Mouse (Mus musculus): ENCODE measurements at regions not wholly inside any gene's neighbourhood (a gene's known extent, or its start where the extent isn't known, plus 50 kb on each side); places are given as distances from the start of the nearest gene placed in this dataset.

DNA sequence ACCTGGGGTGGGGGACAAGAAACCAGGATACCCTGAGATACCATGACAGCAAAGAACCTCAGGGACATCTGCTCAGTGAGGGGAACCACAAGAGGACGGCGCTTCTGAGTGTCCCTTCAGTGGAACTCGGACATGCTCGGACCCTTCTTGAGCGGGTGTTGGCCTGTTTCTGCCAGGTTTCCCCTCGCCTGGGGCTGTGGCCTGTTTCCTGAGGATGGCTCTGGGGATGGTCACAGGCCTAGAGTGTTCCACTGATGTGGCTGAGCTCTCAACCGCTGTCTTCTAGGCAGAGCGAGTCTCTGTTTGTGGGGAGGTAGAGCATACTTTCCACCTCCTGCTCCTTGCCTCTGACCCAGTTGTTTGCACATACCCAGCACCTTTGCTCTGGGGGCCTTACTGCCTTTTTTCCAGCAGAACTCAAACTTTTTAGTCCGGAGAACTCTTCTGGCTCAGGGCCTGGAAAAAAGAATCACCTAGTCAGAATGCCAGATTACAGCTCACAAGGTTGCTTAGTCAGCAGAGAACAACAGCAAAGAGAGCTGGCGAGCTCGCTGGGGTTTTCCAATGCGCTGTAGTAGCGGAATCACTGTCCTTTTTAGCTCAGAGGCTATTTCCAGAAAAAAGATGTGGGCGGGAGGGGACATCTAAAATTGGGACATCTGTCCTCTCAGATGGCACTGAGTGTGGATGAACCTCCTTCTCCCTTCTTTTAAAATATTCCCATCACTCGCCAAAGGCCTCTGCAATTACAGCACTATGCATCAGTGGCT lies 65.3 kb downstream of the Med10 start:
- no peak for ATAC-seq (ENCODE audit: poor library complexity, severe bottlenecking)

DNA sequence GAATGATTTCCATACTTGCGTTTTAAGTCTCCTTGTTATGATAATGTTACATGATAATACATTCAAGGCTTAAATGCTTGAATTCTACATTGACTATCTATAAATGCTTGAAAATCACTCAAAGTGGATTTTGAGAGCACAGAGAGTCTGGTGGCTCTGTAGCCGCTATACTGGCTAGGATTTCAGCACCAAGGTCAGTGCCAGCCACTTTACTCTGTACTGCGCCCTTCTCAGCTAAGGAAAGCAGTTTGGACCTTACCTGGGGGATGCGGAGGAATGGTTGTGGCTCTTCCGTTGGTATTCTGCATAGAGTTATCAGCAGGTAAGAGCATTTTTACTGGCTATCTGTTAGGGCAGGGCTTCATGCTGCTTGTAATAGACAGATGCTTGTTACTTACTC lies 94.3 kb downstream of the Med10 start:
- no peak for ATAC-seq (ENCODE audit: poor library complexity, severe bottlenecking)

DNA sequence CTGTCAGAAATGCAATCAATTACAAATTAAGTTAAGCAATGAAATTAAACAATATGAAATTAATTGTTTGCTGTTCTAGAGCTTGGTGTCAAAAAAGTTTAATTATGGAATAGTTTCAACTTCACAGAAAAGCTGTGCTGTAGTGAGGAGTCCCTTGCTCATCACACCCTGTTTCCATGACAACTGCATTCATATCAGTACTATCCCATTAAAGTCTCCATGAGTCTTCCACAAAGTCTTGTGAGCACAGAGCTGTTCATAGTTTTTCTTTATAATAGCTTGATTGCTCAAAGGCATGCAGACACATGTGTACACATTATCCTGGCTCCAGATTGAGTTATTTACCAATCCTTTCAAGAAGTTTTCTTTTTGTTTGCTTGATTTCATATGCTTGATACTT lies 98.9 kb downstream of the Med10 start:
- ATAC-seq (ENCODE audit: poor library complexity, severe bottlenecking), result no peak

DNA sequence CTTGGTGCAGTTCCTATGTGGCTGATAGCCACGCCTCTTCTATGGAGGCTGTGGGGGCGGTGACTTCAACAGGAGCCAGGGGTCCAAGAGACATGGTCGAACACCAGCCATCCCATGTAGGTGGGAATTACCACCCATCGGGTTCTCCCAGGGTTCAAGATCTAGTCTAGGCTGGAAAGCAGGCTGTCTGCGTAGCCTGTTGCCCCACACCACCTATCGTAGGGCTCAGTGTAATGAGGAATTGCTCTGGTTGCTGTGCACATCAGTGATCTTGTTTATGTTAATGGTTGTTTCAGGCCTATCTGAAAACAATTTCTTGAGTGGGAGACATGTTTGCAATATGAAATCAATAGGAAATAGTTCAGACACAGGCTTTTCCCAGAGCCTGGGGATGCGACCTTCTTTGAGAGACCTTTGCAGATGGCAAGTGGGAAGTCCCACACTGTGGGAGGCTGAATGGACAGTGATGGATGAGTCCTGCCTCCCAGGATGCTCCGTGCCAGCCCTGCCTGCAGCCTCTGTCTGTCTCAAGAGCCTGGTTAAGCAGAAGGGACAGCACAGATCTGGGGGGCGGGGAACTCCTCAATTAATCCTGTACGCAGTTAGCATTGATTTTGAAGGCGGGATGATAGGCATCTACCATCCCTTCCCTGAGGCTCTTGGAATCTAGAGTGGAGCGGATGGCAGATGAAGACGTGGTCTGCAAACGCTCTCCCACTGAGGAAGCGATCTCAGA lies 104.8 kb downstream of the Med10 start:
- no peak for ATAC-seq (ENCODE audit: poor library complexity, severe bottlenecking)

DNA sequence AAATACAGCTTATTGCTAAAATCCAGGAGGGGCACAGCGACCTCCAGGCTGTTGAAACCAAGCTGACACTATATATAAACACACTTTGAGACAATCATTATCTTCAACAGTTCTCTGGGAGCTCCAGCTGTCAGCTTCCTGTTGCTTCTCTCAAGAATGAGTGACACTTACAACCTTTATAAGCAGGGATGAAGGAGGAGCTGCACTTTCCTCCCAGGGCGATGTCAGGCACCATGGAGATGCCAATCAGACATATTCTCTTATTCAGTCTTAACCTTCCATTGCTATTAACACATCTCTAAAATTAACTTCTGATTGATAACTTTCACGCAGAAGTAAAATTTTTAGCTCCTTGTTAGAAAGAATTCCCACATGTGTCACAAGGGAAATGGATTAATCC lies 113.6 kb downstream of the Med10 start:
- no peak for ATAC-seq (ENCODE audit: poor library complexity, severe bottlenecking)

DNA sequence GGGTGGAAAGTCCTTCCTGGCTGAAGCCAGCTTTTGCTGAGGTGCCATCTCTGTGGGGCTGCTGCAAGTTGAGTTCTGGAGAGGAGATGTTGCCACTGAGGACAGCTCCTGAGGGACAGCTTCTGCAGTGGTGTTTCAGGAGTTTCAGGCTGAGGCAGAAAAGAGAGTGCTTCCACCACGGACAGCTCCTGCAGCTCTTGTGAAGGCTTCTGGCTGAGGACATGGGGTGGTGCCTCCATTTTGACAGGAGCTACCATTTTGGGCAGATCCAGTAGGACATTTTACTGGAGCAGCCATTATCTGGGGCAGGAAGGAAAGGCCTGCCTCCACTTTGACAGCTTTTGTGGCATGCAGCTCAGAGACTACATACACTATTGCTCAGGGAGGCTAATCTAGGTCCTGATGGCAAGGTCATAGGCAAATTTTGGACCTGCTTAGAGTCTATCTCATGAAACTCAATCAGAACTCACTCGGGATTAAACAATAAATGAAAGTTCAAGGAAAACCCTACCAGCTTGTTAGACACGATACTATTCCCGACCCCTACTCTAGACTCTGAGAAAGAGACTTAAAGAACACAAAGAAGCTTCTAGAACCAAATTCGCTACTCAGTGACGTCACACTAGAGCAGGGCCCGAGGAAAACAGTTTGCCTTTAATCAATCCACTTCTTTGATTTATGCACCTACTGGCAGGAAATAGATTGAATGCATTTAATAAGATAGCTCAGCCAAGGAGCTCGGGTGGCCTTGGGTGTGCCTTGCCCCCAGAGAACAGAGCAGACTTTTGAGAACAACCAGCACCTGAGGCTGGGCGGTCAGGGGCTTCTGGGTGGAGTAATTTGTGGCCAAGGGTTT lies 130.7 kb downstream of the Med10 start:
- no peak for ATAC-seq (ENCODE audit: poor library complexity, severe bottlenecking)

DNA sequence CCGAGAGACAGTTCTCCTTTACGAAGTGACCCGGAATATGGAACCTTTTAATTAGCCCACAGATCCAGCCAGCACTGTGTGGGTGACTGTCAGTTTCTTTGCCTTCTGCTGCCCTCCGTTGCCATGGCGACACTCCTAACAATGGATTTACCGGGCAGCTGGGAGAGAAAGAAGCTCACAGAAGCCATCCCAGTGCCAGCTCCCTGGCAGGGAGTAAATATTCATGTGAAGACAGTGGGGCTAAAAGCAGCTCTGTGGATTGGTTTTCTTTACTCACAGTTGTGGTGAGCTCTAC lies 131.3 kb downstream of the Med10 start:
- no peak for ATAC-seq (ENCODE audit: poor library complexity, severe bottlenecking)

DNA sequence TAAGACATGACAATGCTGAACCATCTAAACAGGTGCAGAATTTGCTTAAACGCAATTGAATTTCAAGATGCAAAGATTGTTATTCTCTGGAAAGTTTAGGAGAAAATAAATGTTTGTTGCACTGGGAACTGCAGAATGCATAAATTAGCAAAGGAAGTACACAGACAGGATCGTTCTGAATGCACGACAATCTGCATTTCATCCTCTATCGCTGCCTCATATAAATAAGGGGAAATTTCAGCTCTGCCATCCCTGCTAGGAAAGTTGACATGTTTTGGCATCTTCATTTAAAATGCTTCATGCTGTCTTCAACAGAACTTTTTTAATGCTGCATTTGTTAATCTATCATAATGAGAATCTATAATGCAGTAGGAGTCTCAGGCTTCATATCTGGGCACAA lies 137.6 kb downstream of the Med10 start:
- ATAC-seq (ENCODE audit: poor library complexity, severe bottlenecking), result no peak

DNA sequence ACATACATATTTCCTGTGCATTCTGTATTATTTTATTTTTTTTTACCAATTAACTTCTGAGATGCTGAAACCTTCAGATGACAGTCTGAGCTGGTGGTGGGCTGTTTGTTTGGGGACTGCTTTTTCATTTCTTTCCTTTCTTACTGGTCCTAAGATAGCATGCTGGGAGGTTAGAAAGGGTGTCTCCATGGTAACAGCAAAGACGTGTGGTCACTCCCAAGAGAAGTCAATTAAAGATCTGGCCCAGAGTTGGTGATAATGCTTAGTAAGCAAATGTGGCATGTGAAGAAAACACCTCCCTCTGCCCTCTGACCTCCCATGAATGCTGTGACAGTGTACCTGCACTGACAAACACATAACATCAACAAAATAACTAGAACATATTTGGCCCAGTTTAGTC lies 142.5 kb downstream of the Med10 start:
- no peak for ATAC-seq (ENCODE audit: poor library complexity, severe bottlenecking)

DNA sequence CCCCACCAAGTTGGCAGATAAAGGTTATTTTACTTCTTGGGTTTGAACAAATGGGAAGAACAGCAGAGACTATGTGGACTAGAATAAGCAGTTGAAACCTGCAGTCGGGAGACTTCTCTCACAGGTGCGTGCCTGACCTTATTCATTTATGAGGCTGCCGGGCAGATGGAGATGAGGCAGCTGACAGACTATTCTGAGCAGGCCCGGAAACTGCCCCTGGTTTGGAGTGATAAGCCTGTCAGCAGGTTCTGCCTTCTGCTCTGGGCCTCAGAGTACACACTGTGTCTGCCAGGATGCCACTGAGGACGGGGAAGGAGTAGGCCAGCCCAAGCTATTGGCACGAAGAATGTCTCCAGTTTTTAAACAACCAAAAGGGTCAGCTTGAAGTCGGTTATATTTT lies 144.4 kb downstream of the Med10 start:
- no peak for ATAC-seq (ENCODE audit: poor library complexity, severe bottlenecking)

DNA sequence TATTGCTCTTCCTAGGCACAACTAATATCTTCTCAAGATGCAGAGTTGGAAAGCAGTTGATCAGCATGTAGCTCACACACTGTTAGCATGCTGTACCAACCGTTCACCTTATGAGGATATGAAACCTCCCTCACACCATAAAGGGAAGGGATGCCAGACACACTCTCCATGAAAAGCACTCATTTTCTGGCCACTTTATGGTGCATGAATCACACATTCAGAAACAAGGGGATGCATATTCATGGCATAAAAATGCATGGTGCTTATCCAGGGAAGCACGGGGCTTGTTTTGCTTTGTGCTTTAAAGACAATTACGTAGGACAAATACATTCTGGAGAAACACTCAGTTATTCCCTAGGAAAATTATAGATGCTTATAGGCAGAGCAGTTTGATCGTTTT lies 149.9 kb downstream of the Med10 start:
- no peak for ATAC-seq (ENCODE audit: poor library complexity, severe bottlenecking)

DNA sequence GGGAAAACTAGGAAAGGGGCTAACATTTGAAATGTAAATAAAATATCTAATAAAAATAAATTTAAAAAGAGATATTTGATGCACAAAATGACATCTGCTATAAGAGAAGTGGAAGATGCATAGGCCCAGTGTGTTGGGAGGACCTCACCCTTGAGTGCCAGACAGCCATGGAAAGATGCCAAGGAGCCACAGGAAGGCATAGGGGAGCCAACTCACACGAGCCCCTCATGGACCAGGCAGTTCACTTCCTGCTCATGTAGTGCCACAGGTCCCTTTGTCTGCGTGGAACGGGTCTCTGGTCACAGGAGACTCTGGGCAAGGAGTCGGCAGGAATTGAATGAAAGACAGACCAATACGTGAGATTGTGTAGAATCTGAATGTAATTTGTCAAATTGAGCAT lies 152.0 kb downstream of the Med10 start:
- no peak for ATAC-seq (ENCODE audit: poor library complexity, severe bottlenecking)

DNA sequence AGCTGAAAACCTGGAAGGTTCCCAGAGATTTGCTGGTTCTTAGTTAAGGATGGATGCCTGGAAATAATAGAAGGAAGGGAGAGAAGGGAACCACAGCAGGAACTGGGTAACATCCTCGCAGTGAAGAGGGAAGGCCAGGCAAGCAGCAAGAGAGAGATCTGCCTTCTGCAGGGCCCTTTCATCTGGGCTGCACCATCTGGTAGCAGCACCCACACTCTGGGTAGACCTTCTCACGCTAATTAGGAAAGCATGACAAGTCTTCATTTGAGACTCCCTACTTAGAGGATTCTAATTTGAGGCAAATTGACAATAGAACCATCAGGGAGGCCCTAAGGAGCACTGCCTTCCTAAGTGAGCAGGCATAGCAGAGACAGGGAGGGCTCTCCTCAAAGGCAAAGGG lies 153.3 kb downstream of the Med10 start:
- ATAC-seq (ENCODE audit: poor library complexity, severe bottlenecking), result no peak

DNA sequence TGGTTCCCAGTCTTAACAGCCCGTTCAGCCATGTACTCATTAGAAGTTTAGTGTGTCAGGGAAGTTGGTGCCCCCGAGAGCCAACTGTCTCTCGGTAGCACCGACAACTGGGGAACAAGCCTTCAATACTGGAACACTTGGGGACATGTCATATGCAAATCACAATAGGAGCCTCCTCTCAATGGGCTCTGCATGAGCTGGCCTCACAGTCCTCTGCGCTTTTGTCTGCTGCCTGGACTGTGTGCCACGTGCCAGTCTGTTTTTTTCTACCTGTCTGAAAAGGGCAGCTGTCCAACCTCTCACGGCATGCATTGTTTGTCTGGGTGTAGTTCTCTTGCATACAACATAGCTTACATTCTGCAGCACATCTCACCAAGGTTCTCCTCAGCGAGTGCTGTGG lies 161.7 kb downstream of the Med10 start:
- ATAC-seq (ENCODE audit: poor library complexity, severe bottlenecking), result no peak

DNA sequence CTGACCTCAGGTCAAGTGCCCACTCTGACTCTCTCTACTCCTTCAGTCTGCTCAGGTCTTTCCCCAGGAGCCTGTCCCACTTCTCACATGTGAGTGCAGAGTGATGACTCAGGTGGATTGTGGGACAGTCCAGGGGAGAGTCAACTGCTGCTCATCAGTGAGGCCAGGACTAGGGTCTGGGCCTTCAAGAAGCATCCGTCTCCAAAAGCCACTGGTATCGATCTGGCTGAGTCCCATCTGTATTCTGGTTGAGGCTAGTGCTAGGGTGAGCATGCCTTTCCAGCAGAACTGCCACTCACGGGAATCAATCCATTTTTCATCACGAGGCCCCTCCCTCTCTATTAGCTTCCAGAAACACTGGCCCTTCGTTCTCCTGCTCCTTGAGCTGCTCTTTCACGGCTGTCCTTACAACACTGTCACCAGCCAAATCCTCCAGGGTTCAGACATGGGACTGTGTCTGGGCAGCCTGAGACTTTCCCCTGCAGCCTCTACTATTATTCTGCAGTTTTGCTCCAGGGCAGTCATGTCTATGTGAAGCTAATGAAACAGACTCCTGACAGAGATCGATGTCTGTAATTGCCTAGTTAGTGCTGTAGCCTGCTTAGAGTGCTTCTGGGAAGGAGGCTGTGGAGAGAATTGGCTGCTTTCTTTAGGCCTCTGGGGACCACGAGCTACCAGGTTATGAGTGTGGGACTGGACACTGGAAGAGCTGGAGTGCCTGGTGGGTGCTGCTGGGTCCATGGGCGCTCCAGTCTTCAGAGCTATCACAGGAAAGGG lies 169.3 kb downstream of the Med10 start:
- no peak for ATAC-seq (ENCODE audit: poor library complexity, severe bottlenecking)

DNA sequence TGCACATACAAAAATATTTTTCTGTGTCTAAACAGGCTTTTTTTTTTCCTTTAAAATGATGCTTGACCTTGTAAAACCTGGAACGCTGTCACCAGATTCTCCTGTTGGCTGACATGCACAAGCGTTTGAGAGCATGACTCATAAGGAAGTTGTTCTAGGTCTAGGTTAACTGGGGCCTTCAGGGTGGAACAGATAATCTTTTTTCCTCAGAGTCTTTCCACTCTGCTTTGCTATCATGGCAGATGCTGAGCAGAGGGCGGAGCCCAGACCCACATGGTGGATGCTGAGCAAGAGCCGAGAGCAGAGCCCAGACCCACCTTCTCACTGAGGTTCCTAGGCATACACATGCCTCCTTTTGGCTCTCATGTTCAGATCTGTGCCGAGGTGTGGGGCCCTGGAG lies 172.6 kb downstream of the Med10 start:
- ATAC-seq (ENCODE audit: poor library complexity, severe bottlenecking), result no peak

DNA sequence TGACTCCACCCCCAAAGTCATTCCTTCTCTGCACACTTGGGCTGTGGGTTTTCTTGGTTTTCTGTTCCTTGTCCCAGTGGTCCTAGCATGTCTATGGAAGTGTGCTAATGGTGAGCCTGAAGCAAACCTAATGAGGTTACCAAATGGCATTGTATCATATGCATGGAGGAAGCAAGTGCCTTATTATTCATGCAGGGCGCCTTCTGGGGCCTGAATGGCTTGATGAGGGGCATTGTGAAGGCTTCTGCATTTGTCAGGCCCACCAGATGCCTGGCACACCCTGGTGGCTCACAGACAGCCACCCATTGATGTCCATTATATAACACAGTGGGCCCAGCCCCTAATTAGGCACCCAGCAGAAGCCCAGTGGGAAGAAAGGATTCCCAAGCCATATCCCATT lies 182.0 kb downstream of the Med10 start:
- no peak for ATAC-seq (ENCODE audit: poor library complexity, severe bottlenecking)

DNA sequence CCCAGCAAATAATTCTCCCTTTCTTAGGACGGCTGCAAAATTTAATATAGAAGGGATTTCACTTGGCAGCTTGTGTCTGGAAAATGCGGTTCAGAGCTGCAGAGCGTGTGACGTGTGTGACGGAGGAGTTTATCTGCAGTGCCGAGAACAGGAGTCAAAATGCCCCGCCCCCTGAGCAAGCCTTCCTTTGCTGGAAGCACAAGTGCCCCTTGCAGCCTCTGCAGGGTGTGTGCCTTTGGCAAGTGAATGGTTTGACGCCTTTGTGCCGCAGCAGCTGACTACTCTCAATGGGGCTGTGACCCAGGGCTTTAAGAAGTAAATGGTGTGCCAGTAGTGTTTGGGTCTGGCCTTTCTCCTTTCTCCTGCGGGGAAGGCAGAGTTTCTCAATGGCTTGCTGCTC lies 185.0 kb downstream of the Med10 start:
- no peak for ATAC-seq (ENCODE audit: poor library complexity, severe bottlenecking)

DNA sequence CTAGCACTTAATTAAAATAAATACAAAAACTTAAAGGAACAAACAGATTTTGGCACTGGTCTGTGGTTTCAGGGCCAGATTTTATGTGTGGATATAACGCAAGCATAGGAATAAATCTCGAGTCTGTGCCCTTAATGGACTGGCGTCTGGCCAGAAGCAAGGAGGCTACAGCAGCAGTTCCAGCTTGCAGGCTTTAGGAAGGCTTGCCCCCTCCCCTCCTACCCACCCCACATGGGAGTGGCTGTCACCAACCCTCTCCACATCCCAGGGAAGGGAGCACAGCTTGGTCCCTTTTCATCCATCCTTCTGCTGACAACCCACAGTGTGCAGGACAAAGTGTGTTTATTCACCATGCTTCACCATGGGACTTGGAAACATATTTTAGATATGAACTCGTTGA lies 186.1 kb downstream of the Med10 start:
- no peak for ATAC-seq (ENCODE audit: poor library complexity, severe bottlenecking)

DNA sequence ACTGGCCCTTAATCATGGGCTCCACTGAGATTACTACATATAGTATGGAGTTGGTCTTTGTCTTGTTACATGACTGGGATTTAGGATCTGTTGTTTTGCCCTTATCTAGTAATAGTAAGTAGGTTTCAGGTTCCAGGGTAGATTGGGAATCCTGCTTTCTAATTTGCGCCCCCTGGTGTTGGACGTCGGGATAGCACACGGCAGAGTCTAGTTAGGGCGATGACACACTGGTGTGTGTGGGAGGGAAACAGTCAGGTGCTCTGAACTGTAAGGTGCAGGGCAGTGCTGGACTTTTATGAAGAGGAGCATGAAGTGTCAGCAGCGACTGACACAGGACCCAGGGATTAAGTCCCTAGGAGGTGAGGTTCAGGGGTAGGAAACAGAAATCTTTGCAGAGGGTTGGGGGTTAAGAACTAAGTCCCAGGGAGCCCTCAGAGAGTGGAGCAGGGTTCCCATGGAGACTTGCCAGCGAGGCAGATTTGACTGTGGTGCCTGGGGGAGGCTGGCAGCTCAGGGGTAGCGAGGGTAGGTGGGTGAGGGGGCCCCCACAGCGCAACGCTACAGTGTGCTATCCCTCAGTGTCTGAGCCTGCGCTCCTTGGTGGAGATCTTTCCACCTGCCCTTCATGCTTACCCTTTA lies 189.2 kb downstream of the Med10 start:
- peak; percentile 43; the same call in 1 of the 2 replicates for ATAC-seq (ENCODE audit: poor library complexity, severe bottlenecking)

DNA sequence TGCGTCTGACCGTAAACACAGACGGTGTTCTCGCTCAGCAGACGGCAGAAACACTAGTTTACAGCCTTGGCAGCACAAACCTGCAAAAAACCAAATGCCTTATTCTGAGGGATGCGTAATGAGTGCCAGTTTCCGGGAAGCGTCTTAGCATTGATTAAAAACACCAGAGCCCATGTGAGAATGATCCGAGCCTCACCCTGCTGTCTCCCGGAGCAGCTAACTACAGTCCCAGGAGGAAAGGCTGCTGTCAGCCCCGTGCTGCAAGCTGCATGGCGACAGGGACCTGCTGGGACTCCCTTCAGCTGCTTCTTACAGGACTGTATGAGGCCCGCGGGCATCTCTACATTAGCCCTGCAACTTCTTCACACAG lies 189.7 kb downstream of the Med10 start:
- no peak for ATAC-seq (ENCODE audit: poor library complexity, severe bottlenecking)
